Mouse (Mus musculus) kidney, embryonic 16.5 days (tissue): ENCODE data around the gene Txndc2. TPM values are rescaled to one million over a fixed set of nuclear protein-coding genes. Genes with fewer than 3 reads are reported as not detected.

Source experiments
- ATAC-seq: fragments of 200-750 bp; cut with Nextera tagmentation; 2 replicates; pipeline ENCODE4 v1.8.0; 2017; ENCODE audit warnings: moderate TSS enrichment; ENCODE audit not compliant: low FRiP score, low TSS enrichment
- H3K27ac ChIP-seq: fragments of 300-500 bp; sonication (generic); 2 replicates; pipeline ENCODE4 v1.5.1; 2014; ENCODE audit warnings: low read length
- H3K27me3 ChIP-seq: fragments of 300-500 bp; sonication (generic); 2 replicates; pipeline ENCODE4 v1.6.1; 2014; ENCODE audit warnings: low read length, control low read depth, mixed read lengths; ENCODE audit not compliant: insufficient read depth
- H3K36me3 ChIP-seq: fragments of 300-500 bp; sonication (generic); 2 replicates; pipeline ENCODE4 v1.6.1; 2014; ENCODE audit warnings: low read length, control low read depth, mixed read lengths; ENCODE audit not compliant: insufficient read depth
- H3K4me1 ChIP-seq: fragments of 300-500 bp; sonication (generic); 2 replicates; pipeline ENCODE4 v1.6.1; 2014; ENCODE audit warnings: low read length, control low read depth, mixed read lengths; ENCODE audit not compliant: insufficient read depth
- H3K4me2 ChIP-seq: fragments of 300-500 bp; sonication (generic); replicated peaks from 2 replicates; pipeline ENCODE4 v1.6.1; 2014; ENCODE audit warnings: low read depth, low read length
- H3K4me3 ChIP-seq: fragments of 300-500 bp; sonication (generic); 2 replicates; pipeline ENCODE4 v1.5.1; 2014; ENCODE audit warnings: mild to moderate bottlenecking, low read length
- H3K9ac ChIP-seq: fragments of 300-500 bp; sonication (generic); replicated peaks from 2 replicates; pipeline ENCODE4 v1.6.1; 2014; ENCODE audit warnings: low read length
- H3K9me3 ChIP-seq: fragments of 300-500 bp; sonication (generic); 2 replicates; pipeline ENCODE4 v1.6.1; 2016; ENCODE audit warnings: low read length, control low read depth
- WGBS: fragments of 180-500 bp; shearing (Covaris S2); extraction: QIAGEN DNeasy Blood & Tissue Kit; methylation state at CpG from one replicate; pipeline ENCODE4 v1.1.7; 2014; 5-methylcytosine and 5-hydroxymethylcytosine counted together
- polyA plus RNA-seq: library from polyadenylated mRNA; unstranded; fragments of >200 nt; fragmentation: Nextera tagmentation; extraction: Ambion mirVana; gene quantifications from 2 replicates; pipeline ENCODE4 v1.2.1, GENCODE M21; 2015

Gene Txndc2
- polyA plus RNA-seq, 1 experiment from 2014 or later = 0.09 TPM

DNA sequence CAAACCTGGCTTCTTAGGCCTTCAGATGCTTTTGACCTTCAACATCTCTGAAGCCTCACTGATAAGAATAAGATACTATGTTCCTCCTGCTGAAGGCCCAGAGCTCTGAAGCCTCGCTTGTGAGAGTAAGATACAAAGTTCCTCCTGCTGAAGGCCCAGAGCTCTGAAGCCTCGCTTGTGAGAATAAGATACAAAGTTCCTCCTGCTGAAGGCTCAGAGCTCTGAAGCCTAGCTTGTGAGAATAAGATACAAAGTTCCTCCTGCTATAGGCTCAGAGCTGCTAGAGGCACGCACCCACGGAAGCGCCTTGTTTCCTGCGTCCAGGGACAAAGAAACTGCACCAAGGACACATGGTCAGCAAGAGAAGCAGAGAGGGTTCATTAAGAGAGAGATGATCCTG lies 14.8 kb upstream of the Txndc2 start:
- Histone ChIP-seq H3K36me3 (no peaks in the 10 kb centered on the region), H3K4me2 (no peak overlapping the region), H3K4me1 (no peaks in the 10 kb centered on the region), H3K9me3 (no peaks in the 10 kb centered on the region), H3K27me3 (no peaks in the 10 kb centered on the region), H3K4me3 (no peak overlapping the region), H3K9ac (no peak overlapping the region), H3K27ac (no peak overlapping the region)
- ATAC-seq = no peak
- 93% methylated on average over 6 of the region's 6 CpGs for WGBS

DNA sequence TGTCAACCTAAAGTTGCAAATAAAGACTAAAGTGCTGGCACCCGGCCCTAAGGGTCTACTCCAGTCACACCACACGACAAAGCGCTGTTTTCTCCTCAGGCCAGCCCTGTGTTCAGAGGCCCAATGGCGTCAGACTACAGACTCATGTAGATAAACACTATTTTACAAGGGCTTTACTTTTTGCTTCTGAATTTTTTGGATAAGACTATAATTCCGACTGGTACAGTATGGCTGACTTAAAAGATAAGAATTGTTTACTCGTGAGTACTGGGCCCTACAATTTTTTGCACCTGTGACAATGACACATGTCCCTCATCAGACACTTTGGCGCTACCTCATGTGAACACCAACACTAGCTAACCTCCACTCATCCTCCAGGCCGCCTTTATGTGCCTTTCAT lies 14.1 kb upstream of the Txndc2 start:
- no peak for ATAC-seq
- Histone ChIP-seq H3K27ac (no peak overlapping the region), H3K4me2 (no peak overlapping the region), H3K9ac (no peak overlapping the region), H3K36me3 (no peaks in the 10 kb centered on the region), H3K4me3 (no peak overlapping the region), H3K4me1 (no peaks in the 10 kb centered on the region), H3K9me3 (no peaks in the 10 kb centered on the region), H3K27me3 (no peaks in the 10 kb centered on the region)
- 90% methylated on average over 8 of the region's 8 CpGs for WGBS

DNA sequence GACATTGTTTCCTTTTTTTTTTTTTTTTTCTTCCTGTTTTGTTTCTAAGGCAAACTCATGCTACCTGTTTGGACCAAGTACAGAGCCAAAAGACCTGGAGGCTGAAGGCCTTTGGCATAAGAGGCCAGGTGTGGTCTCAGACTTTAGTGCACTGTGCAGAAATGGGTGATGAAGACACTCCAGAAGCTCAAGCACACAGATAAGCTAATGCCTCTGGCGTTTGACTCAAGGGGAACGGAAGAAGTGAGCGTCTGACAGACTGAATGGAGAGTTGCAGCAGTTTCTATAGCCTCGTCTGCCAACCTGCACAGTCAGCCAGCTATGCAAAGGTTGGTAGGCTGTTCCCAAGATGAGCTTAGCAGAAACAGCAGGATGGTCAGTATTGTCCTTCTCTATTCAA lies 13.6 kb upstream of the Txndc2 start:
- Histone ChIP-seq H3K27ac (no peak overlapping the region), H3K4me1 (no peaks in the 10 kb centered on the region), H3K4me3 (no peak overlapping the region), H3K36me3 (no peaks in the 10 kb centered on the region), H3K27me3 (no peaks in the 10 kb centered on the region), H3K9me3 (no peaks in the 10 kb centered on the region), H3K4me2 (no peak overlapping the region), H3K9ac (no peak overlapping the region)
- ATAC-seq = no peak
- WGBS = 90% methylated on average over 4 of the region's 4 CpGs

DNA sequence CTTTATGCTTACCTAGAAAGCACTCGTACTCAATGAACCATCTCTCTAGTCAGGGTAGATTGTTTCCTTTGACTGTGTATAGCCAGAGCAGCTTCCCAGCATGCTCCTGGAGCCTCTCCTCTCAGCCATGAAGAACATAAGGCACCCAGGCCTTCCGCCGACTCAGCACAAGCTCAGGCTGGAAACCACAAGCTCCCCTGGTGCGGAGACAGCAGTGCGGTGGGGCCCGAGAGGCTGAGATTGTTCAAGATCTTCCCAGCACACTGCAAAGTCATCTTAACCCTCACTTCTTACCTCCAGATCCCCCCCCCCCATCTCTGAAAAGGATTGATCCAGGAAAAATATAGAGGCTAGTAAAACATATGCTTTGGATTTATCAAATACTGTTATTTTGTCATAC lies 8.6 kb upstream of the Txndc2 start:
- Histone ChIP-seq H3K4me1 (no peaks in the 10 kb centered on the region), H3K9ac (no peak overlapping the region), H3K9me3 (no peaks in the 10 kb centered on the region), H3K36me3 (no peaks in the 10 kb centered on the region), H3K4me3 (no peak overlapping the region), H3K27ac (no peak overlapping the region), H3K4me2 (no peak overlapping the region), H3K27me3 (no peaks in the 10 kb centered on the region)
- ATAC-seq = peak; percentile 49; the same call in 1 of the 2 replicates
- 90% methylated on average over 6 of the region's 6 CpGs for WGBS

DNA sequence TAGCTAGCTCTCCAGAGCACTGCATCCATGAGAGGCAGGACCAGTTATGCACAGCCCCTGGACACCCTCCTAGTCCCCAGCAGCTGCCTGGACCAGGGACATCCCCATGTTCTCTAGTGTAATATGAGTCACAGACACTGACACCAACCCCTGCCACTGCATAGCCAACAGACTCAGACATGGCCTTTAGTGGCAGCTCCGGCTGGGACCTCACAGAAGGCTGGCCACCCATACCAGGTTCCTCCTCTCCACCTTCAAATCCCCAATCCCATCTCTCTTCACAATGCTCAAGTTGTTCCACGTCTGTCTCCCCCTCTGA lies 7.2 kb upstream of the Txndc2 start:
- H3K27me3 ChIP-seq = no peaks in the 10 kb centered on the region
- no peaks in the 10 kb centered on the region for H3K4me1 ChIP-seq
- ATAC-seq = no peak
- H3K9me3 ChIP-seq = no peaks in the 10 kb centered on the region
- no peaks in the 10 kb centered on the region for H3K36me3 ChIP-seq
- H3K9ac ChIP-seq = no peak overlapping the region
- H3K4me2 ChIP-seq = no peak overlapping the region
- H3K4me3 ChIP-seq = no peak overlapping the region
- no peak overlapping the region for H3K27ac ChIP-seq
- WGBS = 85% methylated on average over 2 of the region's 2 CpGs

DNA sequence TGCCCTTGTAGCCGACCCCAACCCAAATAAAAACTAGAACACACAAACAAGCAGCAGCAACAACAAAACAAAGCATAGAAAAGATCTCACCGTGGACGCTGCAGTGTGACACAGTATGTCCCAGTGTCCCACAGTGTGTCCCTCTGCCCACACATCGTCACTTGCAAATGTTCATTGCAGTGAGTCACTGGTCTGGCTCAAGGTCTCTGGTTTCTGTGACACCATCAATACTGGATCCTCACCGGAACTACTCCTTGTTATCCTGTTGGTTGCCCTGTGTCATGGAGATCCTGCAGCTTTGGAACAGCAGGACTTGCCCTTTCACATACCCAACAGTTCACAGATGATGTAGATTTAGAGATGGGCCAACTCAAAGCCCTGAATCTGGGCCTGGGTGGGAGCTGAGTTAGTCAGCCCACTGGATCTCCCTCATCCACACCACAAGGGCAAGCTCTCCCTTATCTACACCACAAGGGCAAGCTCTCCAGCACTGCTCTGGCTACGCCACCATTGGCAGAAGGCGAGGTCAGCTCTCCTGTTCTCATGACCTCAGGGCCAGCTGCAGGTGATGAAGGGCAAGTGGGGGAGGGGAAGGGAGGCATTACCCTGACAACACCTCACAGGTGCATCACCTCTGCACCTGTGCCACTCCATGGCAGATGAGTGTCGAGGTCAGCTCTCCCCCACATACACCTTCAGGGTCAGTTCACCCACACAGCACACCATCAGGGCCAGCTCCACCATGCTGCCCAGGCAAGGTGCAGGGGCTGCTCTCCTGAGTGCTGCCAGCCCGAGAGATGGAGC lies 6.6 kb upstream of the Txndc2 start:
- WGBS = 81% methylated on average over 9 of the region's 9 CpGs
- H3K4me3 ChIP-seq = no peak overlapping the region
- H3K4me2 ChIP-seq = no peak overlapping the region
- no peaks in the 10 kb centered on the region for H3K36me3 ChIP-seq
- H3K27me3 ChIP-seq = no peaks in the 10 kb centered on the region
- peak; percentile 39; the same call in 1 of the 2 replicates for ATAC-seq
- no peak overlapping the region for H3K27ac ChIP-seq
- no peak overlapping the region for H3K9ac ChIP-seq
- no peaks in the 10 kb centered on the region for H3K4me1 ChIP-seq
- no peaks in the 10 kb centered on the region for H3K9me3 ChIP-seq

DNA sequence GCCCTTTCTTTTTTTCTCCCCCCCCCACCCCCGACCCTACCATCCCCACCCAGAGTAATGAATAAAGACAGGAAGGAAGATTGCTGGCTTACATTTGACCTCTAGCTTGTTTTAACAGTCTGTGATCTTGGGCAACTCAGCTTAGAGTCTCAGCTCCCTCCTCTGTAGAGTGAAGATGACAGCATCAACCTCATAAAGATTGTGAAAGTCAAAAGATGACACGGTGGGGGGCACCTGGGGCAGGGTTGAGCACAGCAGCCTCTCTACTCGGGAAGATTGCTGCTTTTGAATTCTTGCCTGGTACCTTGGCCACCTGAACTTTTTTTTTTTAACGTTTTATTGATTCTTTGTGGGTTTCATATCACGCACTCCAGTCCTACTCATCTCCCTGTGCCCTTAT lies 6.0 kb upstream of the Txndc2 start:
- no peak overlapping the region for H3K4me2 ChIP-seq
- H3K27me3 ChIP-seq = no peaks in the 10 kb centered on the region
- H3K4me3 ChIP-seq = no peak overlapping the region
- H3K36me3 ChIP-seq = no peaks in the 10 kb centered on the region
- WGBS = 51% methylated on average over 5 of the region's 5 CpGs
- no peak for ATAC-seq
- H3K9me3 ChIP-seq = no peaks in the 10 kb centered on the region
- no peak overlapping the region for H3K27ac ChIP-seq
- H3K4me1 ChIP-seq = peaks cover 6% of the 10 kb centered on the region
- H3K9ac ChIP-seq = no peak overlapping the region

DNA sequence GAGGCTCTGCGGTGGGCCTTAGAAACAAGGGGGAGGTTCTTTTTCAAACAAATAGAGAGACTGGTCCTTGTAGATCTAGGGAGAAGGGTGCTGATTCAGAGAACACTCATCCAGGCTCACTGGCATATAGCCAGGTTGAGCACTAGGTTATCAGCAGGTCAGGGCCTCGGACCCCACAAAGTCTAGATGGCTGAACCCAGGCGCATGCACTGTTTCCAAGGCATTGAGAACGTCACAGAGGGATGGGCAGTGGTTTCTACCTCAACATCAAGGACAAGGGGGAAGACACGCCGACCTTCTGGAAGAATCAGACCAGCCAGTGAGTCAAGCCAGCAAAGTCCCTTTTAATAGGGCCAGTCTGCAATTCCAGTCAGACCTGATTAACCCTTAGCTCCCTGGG lies 5.3 kb upstream of the Txndc2 start:
- Histone ChIP-seq H3K9ac (no peak overlapping the region), H3K4me3 (no peak overlapping the region), H3K27me3 (no peaks in the 10 kb centered on the region), H3K4me1 (peaks cover 13% of the 10 kb centered on the region), H3K9me3 (no peaks in the 10 kb centered on the region), H3K36me3 (no peaks in the 10 kb centered on the region), H3K27ac (no peak overlapping the region), H3K4me2 (no peak overlapping the region)
- WGBS = 82% methylated on average over 6 of the region's 6 CpGs
- no peak for ATAC-seq

DNA sequence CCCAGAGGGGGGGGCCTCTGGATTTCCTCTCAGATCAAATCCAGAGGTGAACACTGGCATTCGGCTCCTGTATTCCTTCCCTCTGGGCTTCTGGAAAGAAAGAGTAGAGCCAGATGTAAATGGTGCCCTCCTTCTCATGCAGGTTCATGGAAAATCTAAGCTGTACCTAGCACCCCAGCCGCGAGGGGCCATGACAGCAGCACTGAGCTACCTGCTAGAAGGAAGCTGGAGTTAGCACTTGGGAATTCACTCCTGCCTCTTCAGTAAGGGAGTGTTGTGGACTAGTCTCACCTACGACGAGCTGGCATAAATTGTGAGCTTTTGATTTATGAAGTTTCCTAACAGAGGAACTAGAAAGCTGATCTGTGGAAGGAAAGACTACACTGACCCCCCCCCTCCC lies 1.6 kb upstream of the Txndc2 start:
- ATAC-seq = no peak
- H3K9ac ChIP-seq = 0 out of 2 replicates have a peak overlapping the region, but pooled peaks have one; percentile 18
- H3K4me1 ChIP-seq = peaks cover 15% of the 10 kb centered on the region
- WGBS = 60% methylated on average over 5 of the region's 5 CpGs
- H3K27ac ChIP-seq = no peak overlapping the region; the same call in 1 of the 2 replicates
- no peaks in the 10 kb centered on the region for H3K36me3 ChIP-seq
- no peaks in the 10 kb centered on the region for H3K27me3 ChIP-seq
- no peak overlapping the region for H3K4me3 ChIP-seq
- H3K4me2 ChIP-seq = no peak overlapping the region; the same call in 1 of the 2 replicates
- H3K9me3 ChIP-seq = no peaks in the 10 kb centered on the region

DNA sequence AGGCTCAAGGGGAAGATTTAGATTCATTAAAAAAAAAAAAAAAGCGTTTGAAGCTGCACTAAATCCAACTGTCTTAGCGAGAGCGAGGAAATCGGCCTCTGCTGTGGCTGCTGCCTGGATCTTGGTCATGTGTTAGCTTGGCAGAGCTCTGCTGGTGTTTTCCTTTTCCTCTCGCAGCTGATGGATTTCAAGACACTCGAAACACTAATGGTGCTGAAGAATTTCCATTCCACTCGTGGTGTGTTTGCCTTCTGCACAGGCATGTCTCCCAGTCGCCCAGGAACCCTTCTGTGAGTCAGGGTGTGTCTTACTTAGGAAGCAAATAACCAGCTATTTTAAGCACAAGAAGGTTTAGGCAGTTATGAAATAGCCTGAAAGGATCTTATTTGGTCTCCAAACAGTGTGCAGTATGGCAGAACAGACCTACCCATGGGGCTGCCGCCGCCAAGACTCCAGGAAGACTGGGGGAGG lies 1.1 kb upstream of the Txndc2 start:
- Histone ChIP-seq H3K27me3 (no peaks in the 10 kb centered on the region), H3K9ac (0 out of 2 replicates have a peak overlapping the region, but pooled peaks have one; percentile 18), H3K4me1 (peaks cover 15% of the 10 kb centered on the region), H3K36me3 (no peaks in the 10 kb centered on the region), H3K27ac (peak overlapping the region; percentile 32; the same call in 1 of the 2 replicates), H3K4me2 (peak overlapping the region; percentile 23; the same call in 1 of the 2 replicates), H3K9me3 (no peaks in the 10 kb centered on the region), H3K4me3 (no peak overlapping the region)
- 28% methylated on average over 10 of the region's 10 CpGs for WGBS
- 0 out of 2 replicates have a peak, but pooled peaks have one; percentile 29 for ATAC-seq
